Mouse (Mus musculus) liver, adult 2 months (tissue): ENCODE measurements around the gene Kat6b. TPM values are rescaled to one million over a fixed set of nuclear protein-coding genes. Genes with fewer than 3 reads are reported as not detected.

Experiments used
- DNase-seq: peaks from one replicate; pipeline ENCODE4 v3.0.0-alpha.2; 2011; ENCODE audit warnings: low read depth, low spot score; ENCODE audit errors: extremely low read depth
- H3K27ac ChIP-seq: fragments of 200-500 bp; replicated peaks from 2 replicates; pipeline ENCODE4 v1.5.1; 2012; ENCODE audit warnings: low read depth, mild to moderate bottlenecking, control low read depth, inconsistent platforms, low read length; ENCODE audit not compliant: insufficient read depth
- H3K27me3 ChIP-seq: fragments of 200-500 bp; 2 replicates; pipeline ENCODE4 v1.6.1; 2012; ENCODE audit warnings: mild to moderate bottlenecking, moderate library complexity, low read length, inconsistent platforms; ENCODE audit not compliant: control insufficient read depth, insufficient read depth
- H3K36me3 ChIP-seq: fragments of 200-500 bp; 2 replicates; pipeline ENCODE4 v1.6.1; 2012; ENCODE audit warnings: low read length, inconsistent platforms; ENCODE audit not compliant: control insufficient read depth, insufficient read depth
- H3K4me1 ChIP-seq: fragments of 200-500 bp; 2 replicates; pipeline ENCODE4 v1.6.1; 2011; ENCODE audit warnings: low read length; ENCODE audit not compliant: control insufficient read depth, insufficient read depth
- H3K4me3 ChIP-seq: fragments of 200-500 bp; 2 replicates; pipeline ENCODE4 v1.5.1; 2011; ENCODE audit warnings: low read depth, mild to moderate bottlenecking, control low read depth, low read length, moderate library complexity; ENCODE audit not compliant: insufficient read depth
- H3K79me2 ChIP-seq: fragments of 200-500 bp; 2 replicates; pipeline ENCODE4 v1.6.1; 2012; ENCODE audit warnings: inconsistent platforms, mild to moderate bottlenecking, low read length, moderate library complexity; ENCODE audit not compliant: control insufficient read depth, insufficient read depth
- H3K9ac ChIP-seq: fragments of 200-500 bp; 2 replicates; pipeline ENCODE4 v1.6.1; 2012; ENCODE audit warnings: low read depth, mild to moderate bottlenecking, control low read depth, inconsistent platforms, low read length
- CTCF ChIP-seq: fragments of 200-500 bp; IDR thresholded peaks from 2 replicates; pipeline ENCODE4 v1.5.1; 2011; ENCODE audit warnings: low read depth, low read length, control low read depth
- POLR2A ChIP-seq: fragments of 200-500 bp; IDR thresholded peaks from 2 replicates; pipeline ENCODE4 v1.6.1; 2011; ENCODE audit warnings: low read length, control low read depth; ENCODE audit not compliant: insufficient read depth; ENCODE audit errors: extremely low read depth
- WGBS: fragments of 180-500 bp; shearing (Covaris S2); methylation state at CpG from one replicate; pipeline ENCODE4 v1.1.7; 2018; 5-methylcytosine and 5-hydroxymethylcytosine counted together
- polyA plus RNA-seq: library from polyadenylated mRNA; depleted of rRNA; stranded (reverse); fragments of >200 nt; gene quantifications from 2 replicates; pipeline ENCODE4 v1.2.3, GENCODE M21; 2012
- total RNA-seq: library from RNA; depleted of rRNA; stranded (reverse); fragments of >200 nt; gene quantifications from 2 replicates; pipeline ENCODE4 v1.2.3, GENCODE M21; 2014

Gene Kat6b
- total and polyA plus RNA-seq, 2 experiments, result 3.2 to 5.3 TPM

- 97% methylated on average over 3 of the region's 3 CpGs for WGBS
- Histone ChIP-seq H3K4me3 (no peak overlapping the region), H3K36me3 (no peaks in the 10 kb centered on the region), H3K27me3 (no peaks in the 10 kb centered on the region), H3K27ac (no peak overlapping the region), H3K9ac (no peak overlapping the region), H3K79me2 (no peaks in the 10 kb centered on the region), H3K4me1 (no peaks in the 10 kb centered on the region)
- TF ChIP-seq POLR2A, result no peak
- TF ChIP-seq CTCF, result no peak
- DNase-seq, result no peak
Measured at GRCm38 (mm10) chr14:21489116-21489485, 7.9 kb downstream of the Kat6b start.

DNA sequence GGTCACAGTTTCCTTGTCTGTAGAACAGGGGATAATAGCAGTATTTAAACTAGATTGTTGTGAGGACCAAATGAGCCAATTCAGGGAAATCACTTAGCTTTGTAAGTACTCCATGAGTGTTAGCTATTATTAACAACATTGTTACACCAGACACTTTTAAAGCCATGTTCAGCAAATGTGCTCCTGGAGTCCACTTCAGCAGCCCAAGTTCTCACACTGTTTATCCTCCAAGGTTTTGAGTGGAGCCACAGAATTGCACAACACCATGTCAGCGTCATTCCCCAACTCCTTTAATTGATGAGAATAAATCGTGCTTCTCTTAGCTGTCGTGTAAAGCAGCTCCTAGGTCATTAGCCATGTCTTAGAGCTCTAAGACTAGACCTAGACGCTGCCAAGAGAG, 8.9 kb downstream of the Kat6b start:
- Histone ChIP-seq H3K36me3 (no peaks in the 10 kb centered on the region), H3K4me3 (no peak overlapping the region), H3K27ac (no peak overlapping the region), H3K9ac (no peak overlapping the region), H3K4me1 (no peaks in the 10 kb centered on the region), H3K79me2 (no peaks in the 10 kb centered on the region), H3K27me3 (no peaks in the 10 kb centered on the region)
- no peak for DNase-seq
- TF ChIP-seq CTCF (no peak), POLR2A (no peak)
- WGBS, result 66% methylated on average over 4 of the region's 4 CpGs

GRCm38 (mm10) chr14:21498361-21498996, 17.2 kb downstream of the Kat6b start:
- 20% methylated on average over 7 of the region's 7 CpGs for WGBS
- H3K9ac ChIP-seq, result no peak overlapping the region
- no peaks in the 10 kb centered on the region for H3K27me3 ChIP-seq
- TF ChIP-seq POLR2A (no peak), CTCF (no peak)
- H3K4me3 ChIP-seq, result no peak overlapping the region
- peaks cover 15% of the 10 kb centered on the region for H3K79me2 ChIP-seq
- H3K4me1 ChIP-seq, result peaks cover 6% of the 10 kb centered on the region
- DNase-seq, result no peak
- no peaks in the 10 kb centered on the region for H3K36me3 ChIP-seq
- H3K27ac ChIP-seq, result no peak overlapping the region

DNA sequence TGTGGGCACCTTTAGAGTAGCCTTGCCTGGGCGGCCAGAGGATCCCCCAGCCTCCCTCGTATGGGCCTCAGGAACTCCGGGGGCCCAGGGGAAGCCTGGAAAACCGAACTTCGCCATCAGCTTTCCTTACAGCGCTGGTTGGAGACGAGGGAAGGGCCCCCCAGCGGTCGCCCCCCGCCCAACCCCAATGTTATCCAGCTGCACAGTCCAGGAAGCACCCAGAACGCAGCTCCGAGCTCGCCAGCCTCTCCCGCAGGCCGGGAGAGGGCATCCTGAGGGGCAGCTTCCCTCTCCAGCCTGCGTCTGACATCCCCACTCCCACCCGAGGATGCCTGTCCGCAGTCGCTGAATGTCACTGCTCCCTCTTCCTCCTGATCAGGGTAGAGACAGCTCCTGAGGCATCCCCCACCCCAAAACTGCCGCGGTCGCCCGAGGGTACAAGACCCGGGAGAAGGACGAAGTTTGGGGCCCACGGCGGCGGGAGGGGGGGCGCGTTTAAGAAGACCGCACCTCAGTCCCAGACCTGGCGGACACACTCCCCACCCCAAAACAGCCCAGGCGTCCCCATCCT, 17.9 kb downstream of the Kat6b start:
- no peaks in the 10 kb centered on the region for H3K36me3 ChIP-seq
- TF ChIP-seq CTCF (no peak), POLR2A (no peak)
- H3K27me3 ChIP-seq, result no peaks in the 10 kb centered on the region
- peak overlapping the region; percentile 99 for H3K9ac ChIP-seq
- H3K4me3 ChIP-seq, result peak overlapping the region; percentile 100
- H3K4me1 ChIP-seq, result peaks cover 6% of the 10 kb centered on the region
- whole genome bisulfite sequencing, result 9% methylated on average over 33 of the region's 33 CpGs
- peaks cover 15% of the 10 kb centered on the region for H3K79me2 ChIP-seq
- no peak for DNase-seq
- H3K27ac ChIP-seq, result no peak overlapping the region

DNA sequence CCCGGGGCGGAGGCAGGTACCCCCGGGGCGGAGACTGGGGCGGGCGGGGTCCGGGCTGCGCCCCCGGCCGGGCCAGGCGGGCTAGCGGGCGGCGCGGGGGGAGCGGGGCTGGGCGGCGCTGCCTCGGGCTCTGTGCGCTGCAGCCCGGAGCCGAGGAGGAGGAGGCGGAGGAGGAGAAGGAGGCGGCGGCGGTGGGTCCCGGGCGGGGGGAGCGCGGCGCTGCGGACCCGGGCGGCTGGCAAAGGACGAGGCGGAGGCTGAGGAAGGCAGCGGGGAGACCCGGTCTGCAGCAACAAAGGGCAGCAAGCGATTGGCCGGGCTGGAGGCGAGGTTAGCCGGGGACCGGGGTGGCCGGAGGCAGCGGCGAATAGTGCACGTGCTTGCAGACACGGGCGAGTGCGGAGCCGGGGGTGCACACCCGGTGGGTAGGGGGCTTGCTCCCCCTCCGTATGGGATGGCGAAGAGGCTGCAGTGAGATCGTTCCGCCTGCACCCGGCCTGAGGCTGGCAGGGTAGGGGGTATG, 18.5 kb downstream of the Kat6b start:
- H3K4me3 ChIP-seq, result peak overlapping the region; percentile 100
- H3K36me3 ChIP-seq, result no peaks in the 10 kb centered on the region
- H3K27ac ChIP-seq, result peak overlapping the region; percentile 76
- WGBS, result 2% methylated on average over 39 of the region's 57 CpGs
- H3K9ac ChIP-seq, result peak overlapping the region; percentile 99
- peaks cover 6% of the 10 kb centered on the region for H3K4me1 ChIP-seq
- 0 out of 2 replicates have a peak, but pooled peaks have one; percentile 6 for TF ChIP-seq POLR2A
- TF ChIP-seq CTCF, result no peak
- H3K27me3 ChIP-seq, result no peaks in the 10 kb centered on the region
- DNase-seq, result peak; percentile 34
- peaks cover 18% of the 10 kb centered on the region for H3K79me2 ChIP-seq

- no peaks in the 10 kb centered on the region for H3K27me3 ChIP-seq
- peak; percentile 97 for DNase-seq
- peak overlapping the region; percentile 100 for H3K4me3 ChIP-seq
- H3K79me2 ChIP-seq, result peaks cover 18% of the 10 kb centered on the region
- peak overlapping the region; percentile 94 for H3K27ac ChIP-seq
- TF ChIP-seq CTCF (no peak), POLR2A (peak; percentile 57; the same call in 1 of the 2 replicates)
- peak overlapping the region; percentile 99 for H3K9ac ChIP-seq
- H3K4me1 ChIP-seq, result peaks cover 6% of the 10 kb centered on the region
- H3K36me3 ChIP-seq, result no peaks in the 10 kb centered on the region
- under 1% methylated on average over 72 of the region's 75 CpGs for WGBS
Measured at GRCm38 (mm10) chr14:21500154-21501047, 19.2 kb downstream of the Kat6b start.
